Mouse (Mus musculus) adrenal gland, postnatal 14 days (tissue): Measurements from ENCODE around the gene 1700003E16Rik. TPM values are rescaled to one million over a fixed set of nuclear protein-coding genes. Genes with fewer than 3 reads are reported as not detected.

Source experiments
- DNase-seq: peaks from one replicate; pipeline ENCODE4 v3.0.0; 2021; ENCODE audit warnings: mixed read lengths
- total RNA-seq: library from RNA; stranded (reverse); gene quantifications from 2 replicates; pipeline ENCODE4 v1.2.3, GENCODE M21; 2021

The 1700003E16Rik gene
- total RNA-seq, 1 experiment from 2014 or later, result 0.33 TPM

GRCm38 (mm10) chr6:83206321-83206720, 50.1 kb downstream of the 1700003E16Rik start:
- DNase-seq, result no peak

DNA sequence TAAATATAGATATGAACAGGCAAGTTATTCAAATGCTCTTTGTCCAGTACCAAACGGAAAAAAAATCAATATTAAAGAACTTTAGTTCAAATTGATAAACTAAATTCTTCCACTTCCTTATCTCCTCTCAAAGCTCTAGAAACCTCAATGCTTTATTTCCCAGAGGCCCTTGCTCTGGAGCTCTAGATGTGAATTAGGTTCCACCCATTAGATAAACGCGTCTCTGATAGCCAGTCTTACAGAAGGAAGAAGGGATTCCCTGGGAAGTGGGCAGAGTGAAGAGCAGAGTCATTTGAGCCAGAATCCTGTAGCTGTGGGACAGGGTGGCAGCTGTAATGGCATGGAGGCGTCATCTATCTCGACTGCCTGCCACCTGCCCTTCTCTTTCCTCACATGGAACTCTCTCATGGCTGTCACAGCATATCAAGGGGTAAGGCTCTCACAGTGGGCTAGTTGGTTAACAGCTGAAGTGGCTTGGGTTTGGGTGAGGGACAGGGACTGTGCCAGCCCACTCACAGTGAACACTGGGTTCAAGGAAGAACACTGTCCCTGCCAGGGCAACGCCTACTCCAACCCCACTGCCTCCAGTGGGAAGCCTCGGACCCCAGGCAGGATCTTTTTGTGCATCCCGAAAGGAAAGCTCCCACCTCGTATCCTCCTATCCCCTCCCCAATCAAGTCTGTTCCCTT, 51.3 kb downstream of the 1700003E16Rik start:
- no peak for DNase-seq

- no peak for DNase-seq
Measured at GRCm38 (mm10) chr6:83208050-83208400, 51.8 kb downstream of the 1700003E16Rik start.

DNA sequence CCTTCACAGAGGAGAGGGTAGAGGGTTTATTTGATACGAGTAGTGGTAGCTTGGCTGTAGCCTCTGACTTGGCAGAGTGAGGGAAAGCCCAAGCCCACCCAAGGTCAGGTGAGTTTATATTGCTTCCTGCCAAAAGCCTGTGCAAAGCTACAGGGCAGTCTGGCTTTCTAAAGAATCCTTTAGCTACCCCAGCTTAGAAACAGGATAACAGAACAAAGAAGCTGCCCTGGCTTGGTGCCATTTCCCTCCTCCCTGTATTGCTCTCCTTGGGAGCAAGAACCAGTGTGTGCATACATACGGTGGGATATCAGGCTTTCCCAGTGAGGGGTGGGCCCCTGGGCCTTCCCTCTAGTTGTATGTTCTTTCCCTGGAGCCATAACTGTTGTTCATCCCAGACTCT, 54.3 kb downstream of the 1700003E16Rik start:
- no peak for DNase-seq

- no peak for DNase-seq
Measured at GRCm38 (mm10) chr6:83211526-83211925, 55.3 kb downstream of the 1700003E16Rik start.

Other genes with a start within 250 kb of the 1700003E16Rik start
- gene Sema4f, start 216.6 kb upstream of the 1700003E16Rik start, total RNA-seq, result 0.48 and 1.8 TPM in 2 replicates
- gene M1ap, start 209.5 kb upstream of the 1700003E16Rik start, total RNA-seq, result not detected in 2 replicates
- gene Dok1, start 122.9 kb upstream of the 1700003E16Rik start, total RNA-seq, result 8.3 and 13.0 TPM in 2 replicates
- 2.8 and 4.1 TPM in 2 replicates for gene Loxl3, start 122.2 kb upstream of the 1700003E16Rik start, total RNA-seq
- gene Aup1, start 101.9 kb upstream of the 1700003E16Rik start, total RNA-seq, result 164 and 190 TPM in 2 replicates
- gene Htra2, start 101.1 kb upstream of the 1700003E16Rik start, total RNA-seq, result 50.7 and 59.3 TPM in 2 replicates
- gene Dqx1, start 98.6 kb upstream of the 1700003E16Rik start, total RNA-seq, result 2.8 TPM in 2 replicates
- 9.4 and 10.4 TPM in 2 replicates for gene Tlx2, start 86.1 kb upstream of the 1700003E16Rik start, total RNA-seq
- 29.2 and 39.8 TPM in 2 replicates for gene Pcgf1, start 78.5 kb upstream of the 1700003E16Rik start, total RNA-seq
- 6.4 and 9.0 TPM in 2 replicates for gene Lbx2, start 70.0 kb upstream of the 1700003E16Rik start, total RNA-seq
- gene Ccdc142, start 54.8 kb upstream of the 1700003E16Rik start, total RNA-seq, result 3.1 and 6.0 TPM in 2 replicates
- 4.1 and 5.3 TPM in 2 replicates for gene Gm42688, start 54.8 kb upstream of the 1700003E16Rik start, total RNA-seq
- gene Mrpl53, start 47.4 kb upstream of the 1700003E16Rik start, total RNA-seq, result 114 and 119 TPM in 2 replicates
- 51.1 and 56.5 TPM in 2 replicates for gene Mogs, start 40.9 kb upstream of the 1700003E16Rik start, total RNA-seq
- gene Wbp1, start 34.8 kb upstream of the 1700003E16Rik start, total RNA-seq, result 64.5 and 69.3 TPM in 2 replicates
- 19.3 and 22.5 TPM in 2 replicates for gene Ino80b, start 31.0 kb upstream of the 1700003E16Rik start, total RNA-seq
- 9.1 and 13.6 TPM in 2 replicates for gene Rtkn, start 20.9 kb upstream of the 1700003E16Rik start, total RNA-seq
- gene Wdr54, start within 50 bp of the 1700003E16Rik start, total RNA-seq, result 1.5 and 2.9 TPM in 2 replicates
- gene Dctn1, start 9.5 kb downstream of the 1700003E16Rik start, total RNA-seq, result 102 and 126 TPM in 2 replicates
- 0.30 and 0.98 TPM in 2 replicates for gene Slc4a5, start 63.4 kb downstream of the 1700003E16Rik start, total RNA-seq
- 21.1 and 24.1 TPM in 2 replicates for gene Mthfd2, start 169.5 kb downstream of the 1700003E16Rik start, total RNA-seq
- 75.9 and 79.9 TPM in 2 replicates for gene Mob1a, start 169.6 kb downstream of the 1700003E16Rik start, total RNA-seq
- 261 TPM in 2 replicates for gene Bola3, start 192.7 kb downstream of the 1700003E16Rik start, total RNA-seq